Mouse (Mus musculus): ENCODE measurements around the gene Sec24a. TPM values are rescaled to one million over a fixed set of nuclear protein-coding genes. Genes with fewer than 3 reads are reported as not detected.

Sec24a gene
- polyA plus RNA-seq (2014; fragmentation: Illumina TruSeq; extraction: RNeasy Lipid Tissue Mini Kit (QIAGEN cat#74804); ENCODE audit: low read depth, low replicate concordance), result 10.8 TPM

DNA sequence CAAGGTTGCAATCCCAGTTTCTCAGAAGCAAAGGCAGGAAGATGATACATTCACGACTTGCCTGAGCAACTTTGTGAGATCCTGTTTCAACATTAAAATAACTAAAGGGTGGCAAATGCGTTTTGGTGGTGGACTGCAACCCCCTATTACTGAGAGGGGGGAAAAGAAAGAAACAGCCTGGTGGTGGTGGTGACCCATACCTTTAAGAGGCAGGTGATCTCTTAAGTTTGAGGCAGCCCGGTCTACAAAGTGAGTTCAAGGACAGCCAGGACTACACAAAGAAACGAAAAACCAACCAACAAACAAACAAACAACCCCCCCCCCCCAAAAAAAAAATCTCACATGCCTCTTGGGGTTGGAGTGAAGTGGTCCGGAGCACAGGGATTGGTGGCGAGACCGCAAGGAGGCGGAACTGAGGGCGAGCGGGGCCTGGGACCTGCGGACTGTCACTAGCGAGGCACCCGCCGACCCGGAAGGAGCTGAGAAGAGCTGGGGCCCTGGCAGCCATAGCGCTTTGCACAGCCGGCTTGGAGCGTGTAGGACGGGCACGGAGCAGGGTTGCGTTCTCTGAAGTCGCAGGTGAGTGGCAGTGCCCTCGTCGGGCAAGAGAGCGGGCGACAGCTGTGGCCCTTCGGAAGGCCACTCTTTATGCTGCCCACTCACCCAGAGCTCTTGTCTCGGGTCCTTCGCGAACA lies at the start of gene Sec24a, which contains the start of gene Sar1b:
Gene Sec24a, minus strand, starts transcription at position 422 of the 695 bp plus-strand sequence.
Gene Sar1b, plus strand, starts transcription at position 475 of the 695 bp plus-strand sequence.

DNA sequence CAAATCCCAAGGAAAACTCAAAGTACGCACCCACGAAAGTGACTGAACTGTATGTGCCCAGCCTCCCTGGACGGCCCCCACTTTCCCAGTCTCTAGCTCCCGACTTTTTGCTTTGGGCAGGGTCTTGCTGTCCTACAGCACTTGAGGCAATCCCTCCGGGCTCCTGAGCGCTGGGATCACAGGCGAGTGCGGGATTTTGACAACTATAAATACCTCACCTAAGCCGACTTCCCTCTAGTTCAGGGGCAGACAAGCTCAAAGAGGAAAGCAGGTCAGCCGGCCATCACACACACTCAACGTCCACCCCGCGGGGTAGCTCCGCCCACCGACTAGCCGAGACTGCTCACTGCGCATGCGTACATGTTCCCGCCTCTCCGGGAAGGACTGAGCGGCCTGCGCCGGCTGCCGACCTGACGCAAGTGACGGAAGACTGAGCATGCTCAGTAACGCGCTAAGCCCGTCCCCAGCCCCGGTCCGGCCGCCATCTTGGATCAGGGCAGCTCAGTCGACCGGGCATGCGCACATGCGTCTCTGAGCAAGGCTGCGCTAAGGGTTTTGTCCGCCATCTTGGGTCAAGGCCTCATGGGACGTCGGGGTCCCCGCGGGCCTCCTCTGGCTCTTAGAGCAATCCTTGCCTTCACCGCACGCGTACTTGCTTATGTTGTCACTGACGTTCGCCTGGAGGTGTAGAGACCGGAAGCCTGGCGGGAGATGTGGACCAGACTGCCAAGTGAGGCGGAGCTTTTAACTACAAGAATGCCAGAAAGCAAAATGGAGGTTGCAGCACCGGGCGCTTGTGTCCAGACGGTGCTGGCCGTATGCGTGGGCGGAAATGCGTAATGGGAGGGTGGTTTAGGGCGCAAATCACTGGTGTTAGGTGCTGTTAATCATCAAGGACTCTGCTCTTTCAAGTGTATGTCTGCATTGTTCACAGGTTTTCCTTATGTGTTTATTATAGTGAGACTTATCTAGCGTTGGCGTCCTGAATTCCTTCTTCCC lies 74.8 kb downstream of the Sec24a start, which contains the start of gene 0610009B22Rik:
Gene 0610009B22Rik, minus strand, starts transcription at position 545 of the 999 bp plus-strand sequence.

GRCm38 (mm10) chr11:51650691-51651515 lies 112.5 kb downstream of the Sec24a start, which contains the start of the genes N4bp3 and D930048N14Rik:
Gene N4bp3, minus strand, starts transcription at chr11:51650842.
Gene D930048N14Rik, plus strand, starts transcription at chr11:51650954.

Other genes with a start within 250 kb of the Sec24a start
- gene Phykpl, start 178.9 kb downstream of the Sec24a start, polyA plus RNA-seq (2014; fragmentation: Illumina TruSeq; extraction: RNeasy Lipid Tissue Mini Kit (QIAGEN cat#74804); ENCODE audit: low read depth, low replicate concordance), result 13.7 TPM
- 192 TPM for gene Hnrnpab, start 156.8 kb downstream of the Sec24a start, polyA plus RNA-seq (2014; fragmentation: Illumina TruSeq; extraction: RNeasy Lipid Tissue Mini Kit (QIAGEN cat#74804); ENCODE audit: low read depth, low replicate concordance)
- gene Nhp2, start 143.9 kb downstream of the Sec24a start, polyA plus RNA-seq (2014; fragmentation: Illumina TruSeq; extraction: RNeasy Lipid Tissue Mini Kit (QIAGEN cat#74804); ENCODE audit: low read depth, low replicate concordance), result 42.7 TPM
- gene Rmnd5b, start 127.7 kb downstream of the Sec24a start, polyA plus RNA-seq (2014; fragmentation: Illumina TruSeq; extraction: RNeasy Lipid Tissue Mini Kit (QIAGEN cat#74804); ENCODE audit: low read depth, low replicate concordance), result 35.0 TPM
- 20.5 TPM for gene N4bp3, start 112.8 kb downstream of the Sec24a start, polyA plus RNA-seq (2014; fragmentation: Illumina TruSeq; extraction: RNeasy Lipid Tissue Mini Kit (QIAGEN cat#74804); ENCODE audit: low read depth, low replicate concordance)
- 20.6 TPM for gene D930048N14Rik, start 112.7 kb downstream of the Sec24a start, polyA plus RNA-seq (2014; fragmentation: Illumina TruSeq; extraction: RNeasy Lipid Tissue Mini Kit (QIAGEN cat#74804); ENCODE audit: low read depth, low replicate concordance)
- gene 0610009B22Rik, start 74.8 kb downstream of the Sec24a start, polyA plus RNA-seq (2014; fragmentation: Illumina TruSeq; extraction: RNeasy Lipid Tissue Mini Kit (QIAGEN cat#74804); ENCODE audit: low read depth, low replicate concordance), result 46.9 TPM
- 78.5 TPM for gene Sar1b, start 53 bp upstream of the Sec24a start, polyA plus RNA-seq (2014; fragmentation: Illumina TruSeq; extraction: RNeasy Lipid Tissue Mini Kit (QIAGEN cat#74804); ENCODE audit: low read depth, low replicate concordance)
- 14.2 TPM for gene Jade2, start 94.0 kb upstream of the Sec24a start, polyA plus RNA-seq (2014; fragmentation: Illumina TruSeq; extraction: RNeasy Lipid Tissue Mini Kit (QIAGEN cat#74804); ENCODE audit: low read depth, low replicate concordance)
- 25.2 TPM for gene Cdkn2aipnl, start 204.0 kb upstream of the Sec24a start, polyA plus RNA-seq (2014; fragmentation: Illumina TruSeq; extraction: RNeasy Lipid Tissue Mini Kit (QIAGEN cat#74804); ENCODE audit: low read depth, low replicate concordance)
- 120 TPM for gene Ube2b, start 237.1 kb upstream of the Sec24a start, polyA plus RNA-seq (2014; fragmentation: Illumina TruSeq; extraction: RNeasy Lipid Tissue Mini Kit (QIAGEN cat#74804); ENCODE audit: low read depth, low replicate concordance)
- gene Cdkl3, start 240.6 kb upstream of the Sec24a start, polyA plus RNA-seq (2014; fragmentation: Illumina TruSeq; extraction: RNeasy Lipid Tissue Mini Kit (QIAGEN cat#74804); ENCODE audit: low read depth, low replicate concordance), result 15.8 TPM